Mouse (Mus musculus) gastrocnemius, adult 18-20 months (tissue): ENCODE results near the gene Ppp4r4. TPM values are rescaled to one million over a fixed set of nuclear protein-coding genes. Genes with fewer than 3 reads are reported as not detected.
A peak's percentile ranks its signal among the peaks of the same experiment; 100 is the strongest.
"Not testable (repeated sequence)": the region's sequence is repeated elsewhere in the genome, so short reads cannot be mapped to it uniquely, and the experiment has no call there.

Source experiments
- DNase-seq: peaks from one replicate; pipeline ENCODE4 v3.0.0; 2021; ENCODE audit warnings: low spot score
- long read RNA-seq, 2 experiments: library from polyadenylated mRNA; stranded (forward); transcript quantifications; one replicate each; pipeline ENCODE4 v2.0.0; 2021
- total RNA-seq, 2 experiments: library from RNA; stranded (reverse); gene quantifications; 2 replicates each; pipeline ENCODE4 v1.2.3; 2021

Gene Ppp4r4
- total RNA-seq, result under 1 TPM; 0.21 to 0.71 TPM
- long read RNA-seq, experiment 1, result 0 reads
- long read RNA-seq, experiment 2, result 0 reads

DNA sequence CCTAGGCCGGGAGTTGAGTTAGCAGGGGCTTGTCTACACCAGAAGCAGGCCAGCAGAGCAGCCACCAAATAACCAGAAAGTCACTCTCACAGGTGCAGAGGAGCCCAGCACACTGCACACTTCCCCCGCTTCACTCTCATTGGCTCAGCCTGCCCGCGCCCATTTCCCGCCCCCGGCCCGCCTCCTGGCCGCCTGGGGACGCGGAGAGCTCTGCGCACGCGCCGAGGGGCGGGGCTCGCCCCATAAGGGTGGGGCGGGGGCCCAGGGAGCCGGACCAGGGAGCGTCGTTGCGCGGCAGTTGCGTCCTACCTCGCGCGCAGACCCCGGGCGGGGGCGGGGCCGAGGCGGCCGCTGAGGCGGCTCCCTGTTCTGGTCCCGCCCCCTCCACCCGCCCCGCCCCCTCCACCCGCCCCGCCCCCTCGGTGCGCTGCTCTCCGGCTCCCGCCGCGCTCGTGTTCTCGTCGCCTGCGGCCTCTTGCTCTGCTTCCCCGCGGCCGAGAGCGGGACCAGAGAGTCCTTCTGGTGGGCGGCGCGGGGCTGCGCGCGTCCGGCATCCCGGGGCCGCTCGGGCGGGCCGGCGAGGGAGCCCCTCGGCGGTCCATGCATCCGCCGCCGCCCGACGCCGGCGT, at the start of gene Ppp4r4:
TSS of gene Ppp4r4 (plus strand) at position 264 of the 629 bp plus-strand sequence.
- DNase-seq, result peak; percentile 92

DNA sequence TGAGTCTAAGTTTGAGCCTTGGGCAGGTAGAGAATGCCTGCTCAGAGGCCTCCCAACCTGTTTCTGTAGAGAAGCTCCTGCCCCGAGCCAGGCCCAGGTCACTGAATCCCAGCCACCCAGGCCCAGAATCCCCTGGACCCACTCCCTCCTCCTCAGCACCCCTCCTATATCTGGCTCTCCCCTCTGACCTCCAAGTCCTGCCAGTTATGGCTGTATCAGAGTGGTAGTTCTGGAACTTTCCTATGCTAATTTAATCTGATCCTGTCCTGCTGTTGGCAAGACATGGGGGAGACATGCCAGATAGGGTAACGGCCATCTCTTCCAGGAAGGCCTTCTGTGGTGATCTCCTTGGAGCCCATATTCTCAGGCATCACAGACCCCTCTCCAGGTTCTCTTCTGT, 49.3 kb upstream of the Ppp4r4 start:
- peak; percentile 3 for DNase-seq

DNA sequence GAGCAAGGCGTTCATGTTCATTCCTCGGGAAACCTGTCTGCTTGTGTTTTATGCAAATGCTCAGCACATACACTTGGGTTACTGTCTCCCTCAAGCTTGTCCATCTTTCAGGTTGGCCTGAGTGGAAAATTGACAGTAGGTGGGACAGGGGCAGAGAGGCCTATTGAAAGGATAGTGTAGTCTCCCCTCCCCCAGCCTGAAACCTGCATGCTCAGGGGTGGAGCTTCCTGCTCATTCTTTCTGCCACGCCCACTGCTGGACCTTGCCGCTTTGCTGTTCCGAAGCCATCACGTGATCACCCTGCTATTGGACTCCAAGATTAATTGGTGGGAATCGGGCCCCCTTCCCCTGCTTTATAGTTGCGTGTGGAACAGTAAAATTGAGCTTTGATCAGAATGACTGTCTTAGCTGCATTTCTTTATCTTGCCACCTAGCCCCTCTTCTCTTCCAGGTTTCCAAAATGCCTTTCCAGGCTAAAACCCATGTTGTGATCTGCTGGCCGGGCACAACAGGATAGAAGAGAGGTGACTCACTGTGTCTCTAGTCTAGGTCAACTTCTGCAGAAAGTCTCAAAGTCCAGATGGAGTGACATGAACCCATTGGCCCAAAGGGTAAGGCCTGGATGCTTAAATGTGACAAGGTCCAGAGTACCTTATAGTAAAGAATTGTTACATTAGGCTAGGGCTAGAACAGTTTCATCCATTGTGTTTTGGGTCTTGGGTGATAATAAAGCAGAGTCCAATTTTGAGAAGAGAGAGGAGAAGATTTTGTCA, 47.7 kb upstream of the Ppp4r4 start:
- not testable (repeated sequence) for DNase-seq

DNA sequence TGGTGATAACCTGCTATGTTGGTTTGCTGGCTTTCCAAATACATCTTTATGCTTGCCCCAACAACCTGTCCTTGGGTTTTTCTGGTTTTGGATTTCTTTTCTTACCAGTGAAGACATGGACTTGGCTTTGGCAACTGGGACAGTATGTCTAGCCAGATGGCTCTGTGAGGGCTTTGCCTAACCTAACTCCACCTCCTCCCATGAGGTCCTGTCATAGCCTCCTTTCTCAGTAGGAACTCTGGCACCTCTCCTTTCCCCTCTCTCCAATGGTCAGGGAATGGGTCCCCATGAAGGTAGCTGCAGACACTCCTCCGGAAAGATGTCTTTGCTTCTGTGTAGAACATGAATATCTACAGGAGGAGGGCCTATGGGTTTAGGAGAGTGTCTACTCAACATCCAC, 45.4 kb upstream of the Ppp4r4 start:
- DNase-seq, result peak; percentile 64

DNA sequence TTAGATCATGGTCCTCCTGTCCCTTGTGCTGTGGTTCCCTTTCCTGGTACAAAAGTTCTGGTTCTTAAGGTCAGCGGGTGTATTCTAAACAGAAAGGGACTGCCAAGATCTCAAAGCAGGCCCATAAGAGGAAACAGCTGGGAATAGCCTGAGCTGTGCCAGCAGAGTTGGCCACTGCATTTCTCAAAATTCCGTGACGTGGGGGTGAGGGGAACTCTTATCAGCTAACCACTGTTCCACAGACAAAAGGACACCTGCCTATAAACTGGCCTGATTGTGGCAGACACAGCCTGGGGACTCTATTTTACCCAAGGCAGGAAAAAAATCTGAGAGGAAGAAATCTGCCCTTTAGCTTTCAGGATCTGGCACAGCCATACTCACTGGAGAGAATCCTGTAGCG, 44.8 kb upstream of the Ppp4r4 start:
- peak; percentile 43 for DNase-seq

DNA sequence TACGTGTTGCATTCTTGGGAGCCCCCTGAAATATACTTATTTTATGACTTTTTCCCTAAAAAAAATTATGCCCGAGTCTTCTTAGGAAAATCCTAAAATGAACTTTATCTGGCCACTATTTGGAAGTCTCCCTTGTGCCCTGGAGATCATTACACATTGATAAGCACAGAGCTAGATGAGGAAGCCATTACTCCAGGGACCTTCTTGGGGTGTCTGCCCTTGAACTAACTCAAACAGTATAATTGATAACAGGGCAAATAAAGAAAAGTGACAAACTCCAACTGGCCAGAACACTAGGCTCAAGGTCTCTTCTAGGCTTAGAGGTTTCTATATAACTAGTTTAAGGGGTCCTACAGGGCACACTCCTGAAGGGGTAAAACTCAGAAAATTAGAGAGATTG, 44.3 kb upstream of the Ppp4r4 start:
- no peak for DNase-seq

DNA sequence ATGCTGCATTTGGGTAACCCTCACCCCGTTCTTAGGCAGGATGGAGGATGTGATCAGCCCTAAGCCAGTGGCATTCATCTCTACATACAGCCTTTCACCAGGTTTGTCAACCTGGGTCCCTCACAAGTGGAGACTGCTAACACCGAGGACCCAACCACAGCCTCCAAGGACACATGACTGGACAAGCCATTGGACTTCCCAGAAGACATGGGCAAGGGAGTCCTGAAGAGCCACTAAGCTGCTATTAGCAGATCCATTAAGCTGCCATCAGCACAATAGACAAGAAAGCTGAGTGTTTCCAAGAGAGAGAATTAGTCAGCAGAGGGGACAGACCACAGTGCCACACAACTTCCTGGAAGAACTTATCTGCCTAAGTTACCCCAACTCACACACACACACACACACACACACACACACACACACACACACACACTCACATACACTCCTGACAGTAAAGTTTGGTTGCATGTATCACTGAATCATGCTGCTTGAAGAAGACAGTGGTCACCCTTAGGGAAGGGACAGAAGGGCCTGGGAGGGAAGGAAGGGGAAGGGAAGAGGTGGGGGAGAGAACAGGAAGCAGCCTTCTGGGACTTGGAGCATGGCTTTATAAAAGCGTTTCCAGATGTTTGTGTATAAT, 40.9 kb upstream of the Ppp4r4 start:
- no peak for DNase-seq

DNA sequence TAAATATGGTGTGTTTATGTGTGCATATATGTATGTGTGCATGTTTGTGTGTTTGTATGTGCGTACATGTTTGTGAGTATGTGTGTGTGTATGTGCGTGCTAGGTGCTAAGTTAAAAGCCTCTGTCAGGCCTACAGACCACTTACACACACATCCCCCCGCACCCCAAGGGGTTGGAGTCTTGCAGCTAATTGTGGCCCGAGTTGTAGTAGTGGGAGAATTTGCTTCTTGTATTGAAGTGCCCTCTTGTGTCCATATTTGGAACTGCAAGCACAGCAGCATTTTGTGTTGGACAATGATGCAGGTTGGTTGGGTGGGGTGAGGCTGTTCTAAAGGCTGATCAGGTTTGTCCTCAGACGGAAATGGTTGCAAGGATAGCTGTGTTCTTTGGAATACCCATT, 39.3 kb upstream of the Ppp4r4 start:
- peak; percentile 82 for DNase-seq

DNA sequence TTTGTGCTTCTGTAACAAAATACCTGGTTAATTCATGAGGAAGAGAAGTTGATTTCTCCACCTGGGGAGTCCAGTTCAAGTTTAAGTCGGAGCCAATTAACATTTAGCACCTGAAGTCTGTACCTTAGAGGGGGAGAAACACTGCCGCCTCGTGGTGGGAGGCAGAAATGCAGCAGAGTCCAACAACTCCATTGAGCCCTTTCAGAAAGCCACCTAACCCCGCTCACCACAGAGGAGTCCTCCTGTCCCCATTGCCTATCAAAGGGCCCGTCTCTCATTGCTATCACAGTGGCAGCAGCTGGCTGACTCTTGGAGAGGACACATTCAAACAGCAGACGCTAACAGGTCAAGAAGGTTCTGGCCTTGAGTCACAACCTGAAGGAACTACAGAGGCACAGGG, 37.6 kb upstream of the Ppp4r4 start:
- peak; percentile 50 for DNase-seq

DNA sequence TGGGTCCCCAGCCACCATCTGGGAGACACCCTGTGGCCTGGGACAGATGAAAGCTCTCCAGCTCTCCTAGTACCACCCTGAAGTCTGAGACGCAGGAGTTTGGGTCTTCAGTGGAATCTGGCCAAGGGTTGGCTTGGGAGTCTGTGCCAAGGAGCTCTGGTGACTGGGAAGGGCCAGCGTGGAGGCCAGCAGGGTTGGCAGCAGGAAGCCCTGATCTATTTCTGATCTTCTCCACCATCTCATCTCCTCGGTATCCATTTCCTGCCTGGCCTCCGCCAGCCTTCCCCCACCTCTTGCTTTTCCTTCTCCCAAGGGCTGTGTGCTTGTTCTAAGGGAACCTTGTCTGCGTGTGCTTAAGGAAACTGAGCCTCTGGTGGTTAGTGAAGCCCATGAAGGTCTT, 33.3 kb upstream of the Ppp4r4 start:
- DNase-seq, result peak; percentile 64

DNA sequence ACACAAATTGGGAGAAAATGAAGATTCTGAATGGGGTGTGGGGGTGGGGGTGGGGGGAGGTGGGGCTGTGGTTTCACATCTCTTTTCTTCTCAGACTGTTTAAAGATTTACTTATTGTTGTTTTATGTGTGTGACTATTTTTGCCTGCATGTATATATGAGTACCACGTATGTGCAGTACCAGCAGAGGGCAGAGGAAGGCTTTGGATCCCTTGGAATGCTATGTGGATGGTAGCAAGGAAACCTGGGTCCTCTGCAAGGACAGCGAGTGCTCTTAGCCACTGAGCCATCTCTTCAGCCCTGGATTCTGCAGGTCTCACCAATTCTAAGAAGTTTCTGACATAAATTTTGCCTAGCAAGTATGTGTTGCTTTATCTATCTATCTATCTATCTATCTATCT, 32.8 kb upstream of the Ppp4r4 start:
- DNase-seq, result peak; percentile 29

DNA sequence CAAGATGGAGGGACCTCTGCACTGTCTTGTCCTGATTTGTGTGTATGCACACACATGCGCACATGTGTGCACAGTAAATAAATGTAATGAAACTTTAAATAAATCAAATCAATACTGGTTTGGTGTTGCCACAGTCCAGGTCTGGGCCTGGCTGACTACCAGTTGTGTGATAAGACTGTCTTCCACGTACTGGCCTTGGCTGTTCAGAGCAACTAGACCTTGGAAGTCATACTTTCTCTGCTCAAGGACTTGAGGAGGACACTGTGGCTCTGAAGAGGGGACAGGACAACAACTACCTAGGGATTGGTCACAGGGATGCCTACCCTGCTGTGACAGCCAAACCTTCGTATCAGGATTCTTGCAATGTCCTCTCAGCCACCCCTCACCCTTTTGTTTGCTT, 28.8 kb upstream of the Ppp4r4 start:
- no peak for DNase-seq

DNA sequence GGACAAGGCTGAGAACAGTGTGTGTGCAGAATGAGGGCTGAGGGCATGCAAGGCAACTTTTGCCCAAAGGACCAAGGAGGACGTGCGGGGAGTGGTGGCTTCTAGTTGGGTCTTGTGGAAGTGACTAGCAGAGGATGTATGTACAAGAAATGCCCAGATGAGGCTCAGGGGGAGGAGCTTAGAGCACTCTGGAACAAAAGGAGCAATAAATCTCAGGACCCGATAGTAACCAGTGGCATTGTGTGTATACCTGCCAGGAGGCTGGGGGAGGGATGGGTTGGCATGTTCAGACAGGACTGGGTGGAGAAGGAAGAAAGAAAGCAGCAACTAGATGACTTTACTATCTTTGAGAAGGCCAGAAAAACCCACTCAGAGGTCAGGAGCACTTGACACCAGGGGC, 27.7 kb upstream of the Ppp4r4 start:
- no peak for DNase-seq

DNA sequence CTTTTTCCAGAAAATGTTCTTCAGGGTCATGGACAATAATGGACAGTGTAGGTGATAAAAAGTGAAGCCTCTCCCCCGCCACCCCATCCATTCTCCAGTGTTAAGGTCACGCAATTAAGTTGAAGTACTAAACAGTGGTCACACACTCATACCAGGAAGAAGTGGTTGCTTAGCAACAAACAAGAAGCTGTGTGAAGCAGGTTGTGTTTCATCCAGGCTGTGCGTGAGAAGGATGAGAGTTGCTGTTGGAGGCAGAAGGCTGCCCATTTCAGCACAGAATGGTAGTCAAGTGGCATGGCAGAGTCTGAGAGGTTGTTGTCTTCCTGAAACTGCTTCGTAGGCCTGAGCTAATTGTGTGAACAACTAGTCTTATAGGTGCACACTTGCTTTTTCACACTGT, 23.7 kb upstream of the Ppp4r4 start:
- DNase-seq, result no peak

DNA sequence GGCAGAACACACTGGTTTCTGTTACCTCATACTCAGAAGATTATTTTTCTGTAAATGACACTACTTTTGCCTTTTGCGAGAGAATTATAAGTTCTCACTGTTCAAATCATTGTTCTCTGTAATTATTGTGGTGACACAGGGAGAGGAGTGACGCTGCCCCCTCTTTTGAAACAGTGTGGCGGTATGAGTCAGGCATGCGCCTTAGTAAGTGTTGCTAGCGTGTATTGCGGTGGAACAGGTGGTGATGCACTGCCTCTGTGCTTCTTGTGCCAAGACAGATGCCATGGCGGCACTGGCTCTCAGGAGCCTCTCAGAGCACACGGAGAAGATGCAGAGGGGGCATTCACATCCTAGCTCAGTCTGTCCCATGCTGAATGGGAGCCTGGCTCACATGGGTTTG, 22.2 kb upstream of the Ppp4r4 start:
- DNase-seq, result no peak

DNA sequence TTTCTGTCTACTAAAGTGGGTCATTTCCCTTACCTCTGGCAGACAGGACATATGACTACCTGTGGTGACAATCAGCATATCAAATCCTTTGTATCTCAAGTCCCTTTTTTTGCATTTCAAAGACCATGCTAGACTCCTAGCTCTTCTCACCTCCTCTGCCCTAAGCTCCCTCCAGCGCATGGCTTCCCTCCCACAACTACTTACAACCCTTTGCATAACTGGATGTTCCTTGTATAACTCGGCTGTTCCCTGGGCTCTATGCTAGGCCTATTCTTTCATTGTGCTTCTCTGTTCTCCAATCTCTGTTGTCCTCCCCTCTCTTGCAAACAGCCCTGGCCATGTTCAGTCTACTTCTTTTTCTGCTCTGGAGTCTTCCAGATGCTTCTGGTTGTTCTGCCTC, 20.5 kb upstream of the Ppp4r4 start:
- DNase-seq, result no peak

DNA sequence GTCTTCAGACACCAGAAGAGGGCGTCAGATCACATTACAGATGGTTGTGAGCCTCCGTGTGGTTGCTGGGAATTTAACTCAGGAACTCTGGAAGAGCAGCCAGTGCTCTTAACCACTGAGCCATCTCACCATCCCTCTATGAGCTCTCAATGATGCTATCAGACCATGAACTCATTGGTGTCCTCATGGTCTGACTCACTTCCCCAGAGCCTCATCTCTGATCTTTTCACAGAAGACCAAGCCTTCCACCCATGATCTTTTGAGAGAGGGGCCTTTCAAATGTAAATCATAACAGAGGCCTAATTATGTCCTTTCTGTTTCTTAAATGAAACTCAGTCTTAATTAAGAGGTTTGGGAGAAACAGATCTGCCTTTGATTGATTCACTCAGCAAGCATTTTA, 19.0 kb upstream of the Ppp4r4 start:
- no peak for DNase-seq

DNA sequence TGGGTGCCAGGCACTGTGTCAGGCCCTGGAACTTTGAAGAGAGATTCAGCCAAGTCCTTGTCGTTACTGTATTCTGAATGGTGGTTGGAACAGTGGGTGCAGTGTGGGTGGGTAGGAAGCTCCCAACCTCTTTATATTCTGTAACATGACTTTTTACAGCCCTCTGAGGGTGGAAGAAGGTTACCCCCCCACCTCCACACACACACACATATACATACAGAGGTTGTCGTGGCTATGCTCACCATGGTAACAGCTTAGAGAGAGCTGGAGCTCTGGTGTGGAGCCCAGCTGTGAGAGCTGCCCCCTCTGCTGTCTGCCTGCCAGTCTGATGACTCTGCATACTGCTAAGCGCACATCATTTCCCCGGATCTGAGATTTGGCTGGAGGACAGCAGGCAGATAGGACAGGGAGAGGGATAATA, 18.6 kb upstream of the Ppp4r4 start:
- no peak for DNase-seq

DNA sequence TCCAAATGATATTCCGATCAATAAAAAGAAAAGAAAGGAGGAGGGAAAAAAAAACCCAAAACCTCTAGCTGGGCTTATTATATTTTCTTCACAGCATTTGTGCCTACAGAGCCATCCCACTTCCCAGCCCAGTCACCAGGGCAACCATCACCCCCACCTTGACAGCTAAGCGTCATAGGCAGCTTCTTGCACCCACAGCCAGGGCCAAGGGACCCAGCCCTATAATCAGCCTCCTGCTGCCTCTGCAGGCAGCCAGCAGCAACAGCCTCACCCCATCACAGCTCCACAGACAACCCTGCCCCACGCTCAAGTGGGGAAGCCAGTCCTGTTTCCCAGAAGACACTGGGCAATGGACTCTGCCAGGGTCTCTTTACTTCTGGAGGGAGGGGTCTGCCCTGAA, 17.7 kb upstream of the Ppp4r4 start:
- DNase-seq, result no peak

DNA sequence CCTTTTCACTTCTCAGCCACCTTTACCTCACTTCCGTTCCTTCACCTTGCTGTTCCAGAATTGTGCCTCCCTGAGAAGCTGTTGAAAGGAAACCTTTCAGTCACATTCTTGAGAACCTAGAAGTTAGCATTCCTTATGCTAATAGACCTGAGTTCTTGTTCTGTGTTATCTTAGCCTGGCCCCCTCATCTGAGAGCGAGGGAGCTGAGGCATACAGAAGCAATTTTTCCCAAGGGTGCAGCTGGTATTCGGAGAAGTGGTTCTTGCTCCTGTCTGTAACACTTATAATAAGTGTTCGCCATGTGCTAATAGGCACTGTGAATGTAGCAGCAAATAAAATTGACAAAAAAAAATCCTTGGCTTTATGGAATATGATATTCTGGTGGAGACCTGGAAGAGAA, 16.4 kb upstream of the Ppp4r4 start:
- no peak for DNase-seq

DNA sequence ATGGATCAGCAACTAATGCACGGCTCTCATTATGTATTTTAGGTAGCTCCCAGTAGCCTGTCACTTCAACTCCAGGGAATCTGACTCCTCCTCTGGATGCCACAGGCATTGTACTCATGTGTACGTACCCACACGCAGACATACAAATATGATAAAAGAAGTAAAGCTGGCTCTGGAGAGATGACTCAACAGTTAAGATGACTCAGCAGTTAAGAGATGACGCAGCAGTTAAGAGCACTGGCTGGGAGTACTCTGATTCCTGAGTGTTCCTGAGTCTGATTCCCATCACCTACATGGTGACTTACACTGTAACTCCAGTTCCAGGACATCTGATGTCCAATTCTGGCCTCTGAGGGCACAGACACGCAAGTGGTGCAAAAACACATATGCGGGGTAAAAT, 13.4 kb upstream of the Ppp4r4 start:
- DNase-seq, result no peak

DNA sequence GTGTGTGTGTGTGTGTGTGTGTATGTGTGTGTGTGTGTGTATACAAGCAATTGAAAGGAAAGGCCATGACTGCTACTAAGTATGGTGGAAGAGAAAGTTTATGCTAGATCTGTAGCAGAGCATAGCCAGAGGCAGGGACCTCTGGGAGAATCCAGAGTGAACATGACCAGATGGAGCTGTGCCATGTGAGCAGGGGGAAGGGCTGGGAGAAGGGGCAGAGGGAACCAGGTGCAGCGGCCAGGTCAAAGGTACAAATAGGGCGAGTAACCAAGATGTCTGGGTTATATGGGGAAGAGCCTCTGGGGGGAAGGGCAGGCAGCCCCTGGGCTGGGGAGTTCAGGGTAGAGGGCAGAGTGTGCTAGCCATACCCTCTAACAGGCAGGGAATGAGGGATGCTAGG, 1.5 kb upstream of the Ppp4r4 start:
- no peak for DNase-seq
